Mouse (Mus musculus) lung, postnatal 0 days (tissue): ENCODE results near the gene Adgrl2.

ENCODE experiments used
- CTCF ChIP-seq: IDR thresholded peaks from 2 replicates; pipeline ENCODE4 v1.5.1; 2016; ENCODE audit warnings: antibody characterized with exemption, mild to moderate bottlenecking
- EP300 ChIP-seq: IDR thresholded peaks from 2 replicates; pipeline ENCODE4 v1.6.1; 2016; ENCODE audit warnings: antibody characterized with exemption, mild to moderate bottlenecking, control low read depth

GRCm38 (mm10) chr3:148912536-148912935 is 77.8 kb downstream of the Adgrl2 start:
- TF ChIP-seq EP300 (no peak), CTCF (no peak)
